Mouse (Mus musculus): Measurements from ENCODE around the gene Ndel1.

DNA sequence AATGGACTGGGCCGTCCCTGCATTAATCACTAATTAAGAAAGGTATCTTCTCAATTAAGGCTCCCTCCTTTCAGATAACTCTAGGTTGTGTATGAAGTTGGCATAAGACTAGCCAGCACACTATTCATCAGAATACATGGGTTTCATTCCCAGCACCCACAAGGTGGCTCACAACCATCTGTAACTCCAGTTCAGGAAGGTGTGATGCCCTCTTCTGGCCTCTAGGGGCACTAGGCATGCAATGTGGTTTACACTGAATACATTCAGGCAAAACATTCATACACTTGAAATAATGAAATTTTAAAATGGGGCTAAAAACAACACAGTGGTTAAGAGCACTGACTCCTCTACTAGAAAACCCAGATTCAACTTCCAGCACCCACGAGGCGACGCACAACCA is 25.5 kb upstream of the Ndel1 start:
- TF ChIP-seq CTCF (IDR thresholded peaks at IDR 0.05; ENCODE audit: insufficient read depth, low read depth, low read length) (no peak), POLR2A (IDR thresholded peaks at IDR 0.05; ENCODE audit: insufficient read depth, low read depth, low read length) (no peak)
